ENCODE assay signal across 9 mouse cellular contexts in genomic region chr2:31915112-31915511, GRCm38 (mm10). TPM values are rescaled to one million over a fixed set of nuclear protein-coding genes. Genes with fewer than 3 reads are reported as not detected.
DNase-seq lines count a peak whose midpoint lies in the region; ATAC-seq and TF ChIP-seq lines count a peak whose summit lies in the region.
"Had no signal": no experiment of that assay in that cellular context is flagged by ENCODE, and none has a peak within 500 bp of the region (broad histone marks: within the 10 kb centered on the region; RNA-seq: fewer than 3 reads in every experiment).

No protein-coding gene starts in this region.

- no peak for ATAC-seq in kidney, embryonic 14.5 days (ENCODE audit: low FRiP score, low TSS enrichment)
- ATAC-seq in erythroblast, adult 5-6 weeks (replicated peaks; ENCODE audit: low FRiP score, poor library complexity, severe bottlenecking), result peak; percentile 78
- no peak for ATAC-seq in intestine, postnatal 0 days

- no peaks in the 10 kb centered on the region for H3K27me3 ChIP-seq in kidney, embryonic 14.5 days (ENCODE audit: control insufficient read depth, insufficient read depth, low read length)
- no peaks in the 10 kb centered on the region for H3K27me3 ChIP-seq in intestine, postnatal 0 days (replicated peaks; ENCODE audit: control insufficient read depth, insufficient read depth, low read length)
- no peaks in the 10 kb centered on the region for H3K27me3 ChIP-seq in liver, adult 2 months (ENCODE audit: control insufficient read depth, insufficient read depth, low read length)

- H3K4me3 ChIP-seq in kidney, embryonic 14.5 days (ENCODE audit: low read length), result no peak overlapping the region
- H3K4me3 ChIP-seq in bone marrow, adult 2 months (replicated peaks; ENCODE audit: control insufficient read depth, low read depth, low read length), result no peak overlapping the region
- no peak overlapping the region for H3K4me3 ChIP-seq in intestine, postnatal 0 days (ENCODE audit: low read depth, low read length)
- H3K4me3 ChIP-seq in liver, adult 2 months (ENCODE audit: insufficient read depth, low read depth, low read length), result no peak overlapping the region
- H3K4me3 ChIP-seq: erythroblast, embryonic 14.5 days had no signal

- H3K4me2 ChIP-seq in kidney, embryonic 14.5 days (replicated peaks; ENCODE audit: low read depth, low read length), result no peak overlapping the region
- H3K4me2 ChIP-seq in intestine, postnatal 0 days (replicated peaks; ENCODE audit: low read depth), result no peak overlapping the region

- no peaks in the 10 kb centered on the region for H3K36me3 ChIP-seq in kidney, embryonic 14.5 days (ENCODE audit: control insufficient read depth, insufficient read depth, low read length)
- no peaks in the 10 kb centered on the region for H3K36me3 ChIP-seq in intestine, postnatal 0 days (ENCODE audit: control insufficient read depth, insufficient read depth)
- no peaks in the 10 kb centered on the region for H3K36me3 ChIP-seq in liver, adult 2 months (ENCODE audit: control insufficient read depth, insufficient read depth, low read length)

- 20% methylated on average over 4 of the region's 4 CpGs for WGBS in kidney, embryonic 14.5 days
- 21% methylated on average over 4 of the region's 4 CpGs for WGBS in bone marrow, adult 2 months
- WGBS in intestine, postnatal 0 days, result 25% methylated on average over 4 of the region's 4 CpGs
- WGBS in liver, adult 2 months, result 24% methylated on average over 4 of the region's 4 CpGs

- TF ChIP-seq POLR2A in bone marrow, adult 2 months (IDR thresholded peaks at IDR 0.05; ENCODE audit: borderline replicate concordance, control insufficient read depth, low read depth, low read length), result no peak
- no peak for TF ChIP-seq POLR2A in liver, adult 2 months (IDR thresholded peaks at IDR 0.05; ENCODE audit: extremely low read depth, insufficient read depth, low read length)

- DNase-seq in kidney, adult 11 months, result peak; percentile 45
- peak; percentile 47 for DNase-seq in liver, adult 2 months (ENCODE audit: extremely low read depth, low read depth, low spot score)
- DNase-seq in ovary, postnatal 14 days (ENCODE audit: low spot score), result peak; percentile 72
- DNase-seq in thymus, postnatal 10 days (ENCODE audit: low spot score in 2 of 2), result peak; percentile 42 to 80

- no peak overlapping the region for H3K9ac ChIP-seq in kidney, embryonic 14.5 days (ENCODE audit: low read depth, low read length)
- no peak overlapping the region for H3K9ac ChIP-seq in intestine, postnatal 0 days (ENCODE audit: low read depth, low read length)
- H3K9ac ChIP-seq in liver, adult 2 months (ENCODE audit: low read depth, low read length), result no peak overlapping the region

- H3K4me1 ChIP-seq in kidney, embryonic 14.5 days (ENCODE audit: control insufficient read depth, insufficient read depth, low read length), result no peaks in the 10 kb centered on the region
- H3K4me1 ChIP-seq in bone marrow, adult 2 months (ENCODE audit: control insufficient read depth, insufficient read depth, low read length), result no peaks in the 10 kb centered on the region
- H3K4me1 ChIP-seq in intestine, postnatal 0 days (replicated peaks; ENCODE audit: control insufficient read depth, insufficient read depth, low read length), result no peaks in the 10 kb centered on the region
- H3K4me1 ChIP-seq in liver, adult 2 months (ENCODE audit: control insufficient read depth, insufficient read depth, low read length), result no peaks in the 10 kb centered on the region

- H3K79me2 ChIP-seq in liver, adult 2 months (ENCODE audit: control insufficient read depth, insufficient read depth, low read length), result no peaks in the 10 kb centered on the region

- H3K27ac ChIP-seq in kidney, embryonic 14.5 days (ENCODE audit: low read depth, low read length), result no peak overlapping the region
- no peak overlapping the region for H3K27ac ChIP-seq in bone marrow, adult 2 months (ENCODE audit: control insufficient read depth, insufficient read depth, low read depth, low read length, poor library complexity)
- H3K27ac ChIP-seq in intestine, postnatal 0 days (ENCODE audit: low read depth, low read length), result no peak overlapping the region
- no peak overlapping the region for H3K27ac ChIP-seq in liver, adult 2 months (replicated peaks; ENCODE audit: insufficient read depth, low read depth, low read length)

- H3K9me3 ChIP-seq in kidney, embryonic 14.5 days (ENCODE audit: control insufficient read depth, low read length), result no peaks in the 10 kb centered on the region
- H3K9me3 ChIP-seq in intestine, postnatal 0 days (ENCODE audit: control insufficient read depth), result no peaks in the 10 kb centered on the region

- peak; percentile 95 for TF ChIP-seq CTCF in bone marrow, adult 2 months (IDR thresholded peaks at IDR 0.05; ENCODE audit: control insufficient read depth, insufficient read depth, low read length)
- peak; percentile 94 for TF ChIP-seq CTCF in intestine, postnatal 0 days (IDR thresholded peaks at IDR 0.05; ENCODE audit: low read depth)
- TF ChIP-seq CTCF in liver, adult 2 months (IDR thresholded peaks at IDR 0.05; ENCODE audit: low read depth, low read length), result peak; percentile 92

RNA-seq across cellular contexts. Expression of gene Lamc3, which starts 28.0 kb away (rescaled TPM):
- 2.0 and 3.6 TPM in 2 replicates for polyA plus RNA-seq in kidney, embryonic 14.5 days (2014; fragmentation: Nextera tagmentation; extraction: Ambion mirVana)
- polyA plus RNA-seq in bone marrow, adult 2 months (2011; ENCODE audit: insufficient read depth, insufficient read length, low replicate concordance, missing spikeins), result not detected in 2 replicates
- total RNA-seq in erythroblast, adult 5-6 weeks (2015; ENCODE audit: low replicate concordance), result not detected in 2 replicates
- total RNA-seq in erythroblast, adult 5-6 weeks (2017; ENCODE audit: low replicate concordance), result not detected in 2 replicates
- 0.44 and 0.48 TPM in 2 replicates for polyA plus RNA-seq in intestine, postnatal 0 days (2015; fragmentation: Nextera tagmentation; extraction: Ambion mirVana)
- total RNA-seq in liver, adult 2 months (2014; rRNA removed), result 0.67 and 0.83 TPM in 2 replicates
- polyA plus RNA-seq in liver, adult 2 months (2012; rRNA removed), result 0.73 and 0.95 TPM in 2 replicates
- polyA plus RNA-seq: erythroblast, embryonic 14.5 days had no signal

RNA-seq across cellular contexts. Expression of gene Aif1l, which starts 34.8 kb away (rescaled TPM):
- 55.8 and 72.1 TPM in 2 replicates for polyA plus RNA-seq in kidney, embryonic 14.5 days (2014; fragmentation: Nextera tagmentation; extraction: Ambion mirVana)
- polyA plus RNA-seq in bone marrow, adult 2 months (2011; ENCODE audit: insufficient read depth, insufficient read length, low replicate concordance, missing spikeins), result 1.2 TPM in 1 of 2 replicates, not detected in the other
- not detected in 2 replicates for total RNA-seq in erythroblast, adult 5-6 weeks (2015; ENCODE audit: low replicate concordance)
- not detected in 2 replicates for total RNA-seq in erythroblast, adult 5-6 weeks (2017; ENCODE audit: low replicate concordance)
- 8.1 and 8.2 TPM in 2 replicates for polyA plus RNA-seq in intestine, postnatal 0 days (2015; fragmentation: Nextera tagmentation; extraction: Ambion mirVana)
- total RNA-seq in liver, adult 2 months (2014; rRNA removed), result 0.13 and 0.18 TPM in 2 replicates
- polyA plus RNA-seq in liver, adult 2 months (2012; rRNA removed), result 0.10 and 0.16 TPM in 2 replicates
- polyA plus RNA-seq: erythroblast, embryonic 14.5 days had no signal

RNA-seq across cellular contexts. Expression of gene Nup214, which starts 59.1 kb away (rescaled TPM):
- polyA plus RNA-seq in kidney, embryonic 14.5 days (2014; fragmentation: Nextera tagmentation; extraction: Ambion mirVana), result 79.4 and 97.4 TPM in 2 replicates
- 66.2 and 80.0 TPM in 2 replicates for polyA plus RNA-seq in bone marrow, adult 2 months (2011; ENCODE audit: insufficient read depth, insufficient read length, low replicate concordance, missing spikeins)
- 13.4 and 27.4 TPM in 2 replicates for total RNA-seq in erythroblast, adult 5-6 weeks (2015; ENCODE audit: low replicate concordance)
- 7.5 and 14.7 TPM in 2 replicates for total RNA-seq in erythroblast, adult 5-6 weeks (2017; ENCODE audit: low replicate concordance)
- 31.3 and 37.2 TPM in 2 replicates for polyA plus RNA-seq in intestine, postnatal 0 days (2015; fragmentation: Nextera tagmentation; extraction: Ambion mirVana)
- total RNA-seq in liver, adult 2 months (2014; rRNA removed), result 5.3 and 7.1 TPM in 2 replicates
- 10.2 and 11.5 TPM in 2 replicates for polyA plus RNA-seq in liver, adult 2 months (2012; rRNA removed)
